Mouse (Mus musculus): ENCODE measurements around the gene Ampd2. TPM values are rescaled to one million over a fixed set of nuclear protein-coding genes. Genes with fewer than 3 reads are reported as not detected.

Gene Ampd2
- total and polyA plus RNA-seq, 3 experiments: 28.3 to 85.9 (median 55.8) TPM

DNA sequence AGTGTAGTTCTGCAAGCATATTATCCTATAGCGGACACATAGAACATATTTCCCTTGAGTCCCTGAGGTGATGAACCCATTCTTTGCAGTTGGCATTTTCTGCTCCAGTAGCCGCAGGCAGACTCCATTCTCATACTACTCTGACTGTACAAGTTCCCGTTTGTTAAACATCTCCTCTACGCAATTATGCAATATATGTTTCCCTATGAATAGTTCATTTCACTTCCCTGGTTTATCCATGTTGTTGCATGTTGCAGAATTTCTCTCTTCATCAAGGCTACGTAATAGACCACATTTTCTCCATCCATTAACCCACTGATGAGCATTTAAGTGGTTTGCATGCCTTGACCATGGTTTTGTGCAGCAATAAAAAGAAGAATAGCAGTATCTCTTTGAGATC, 36.0 kb downstream of the Ampd2 start:
- in situ Hi-C loops (cut with MboI; ENCODE audit: low pct_ligation_motif_present, low pct_unique_long_range_greater_than_20kb, low sequenced_read_pairs): no loop called here
- Histone ChIP-seq H3K27me3 (replicated peaks) (no peaks in the 10 kb centered on the region), H3K9ac (ENCODE audit: insufficient read depth, low read depth) (no peak overlapping the region), H3K9me3 (replicated peaks; ENCODE audit: low read length) (peaks cover 7% of the 10 kb centered on the region), H3K27ac (ENCODE audit: insufficient read depth, low read depth) (no peak overlapping the region), H3K4me1 (ENCODE audit: control insufficient read depth in 1 of 2, insufficient read depth in 2 of 2) (peaks cover 4 to 51% of the 10 kb centered on the region in 2 experiments), H3K4me2 (ENCODE audit: insufficient read depth, low read depth, poor library complexity, severe bottlenecking) (no peak overlapping the region), H3K36me3 (replicated peaks in 1 of 2; ENCODE audit: control insufficient read depth in 1 of 2, insufficient read depth in 1 of 2, low read length in 1 of 2) (no peaks in the 10 kb centered on the region), H3K4me3 (replicated peaks in 1 of 3; ENCODE audit: low read depth in 2 of 3, low read length in 2 of 3, poor library complexity in 1 of 3) (no peak overlapping the region), H3K79me2 (replicated peaks; ENCODE audit: control insufficient read depth, extremely low read depth, insufficient read depth, poor library complexity, severe bottlenecking) (no peaks in the 10 kb centered on the region)
- dilution Hi-C loops (cut with MboI; ENCODE audit: extremely low pct_ligation_motif_present, extremely low pct_unique_long_range_greater_than_20kb, low sequenced_read_pairs): no loop called here
- TF ChIP-seq NELFE (IDR thresholded peaks at IDR 0.05; ENCODE audit: low read depth, low read length): no peak
- TF ChIP-seq JUN (IDR thresholded peaks at IDR 0.05; ENCODE audit: insufficient read depth, low read depth, low read length): no peak
- no peak for TF ChIP-seq TBP (conservative IDR thresholded peaks at IDR 0.05; ENCODE audit: low read depth, low read length)
- TF ChIP-seq CHD2 (IDR thresholded peaks at IDR 0.05; ENCODE audit: low read length): no peak
- no peak for TF ChIP-seq CHD1 (IDR thresholded peaks at IDR 0.05; ENCODE audit: low read depth, low read length)
- TF ChIP-seq SMC3 (IDR thresholded peaks at IDR 0.05; ENCODE audit: low read depth, low read length): no peak
- TF ChIP-seq SIN3A (IDR thresholded peaks at IDR 0.05; ENCODE audit: low read length): no peak
- TF ChIP-seq IRF4 (IDR thresholded peaks at IDR 0.05; ENCODE audit: low read depth, low read length): no peak
- TF ChIP-seq MAFK (IDR thresholded peaks at IDR 0.05; ENCODE audit: insufficient replicate concordance, low read length): no peak
- no peak for TF ChIP-seq MXI1 (IDR thresholded peaks at IDR 0.05; ENCODE audit: low read depth, low read length)
- TF ChIP-seq ZC3H11A (IDR thresholded peaks at IDR 0.05; ENCODE audit: low read depth, low read length): no peak
- no peak for TF ChIP-seq POLR2AphosphoS2 (IDR thresholded peaks at IDR 0.05; ENCODE audit: low read depth, low read length)
- no peak for TF ChIP-seq GABPA (IDR thresholded peaks at IDR 0.05; ENCODE audit: insufficient replicate concordance, low read depth, low read length)
- no peak for TF ChIP-seq MEF2A (IDR thresholded peaks at IDR 0.05; ENCODE audit: borderline replicate concordance, low read depth, low read length)
- no peak for TF ChIP-seq CTCF (conservative IDR thresholded peaks at IDR 0.05 in 1 of 2, IDR thresholded peaks at IDR 0.05 in 1 of 2; ENCODE audit: low read depth in 2 of 2, low read length in 2 of 2)
- no peak for DNase-seq (ENCODE audit: extremely low read depth)

DNA sequence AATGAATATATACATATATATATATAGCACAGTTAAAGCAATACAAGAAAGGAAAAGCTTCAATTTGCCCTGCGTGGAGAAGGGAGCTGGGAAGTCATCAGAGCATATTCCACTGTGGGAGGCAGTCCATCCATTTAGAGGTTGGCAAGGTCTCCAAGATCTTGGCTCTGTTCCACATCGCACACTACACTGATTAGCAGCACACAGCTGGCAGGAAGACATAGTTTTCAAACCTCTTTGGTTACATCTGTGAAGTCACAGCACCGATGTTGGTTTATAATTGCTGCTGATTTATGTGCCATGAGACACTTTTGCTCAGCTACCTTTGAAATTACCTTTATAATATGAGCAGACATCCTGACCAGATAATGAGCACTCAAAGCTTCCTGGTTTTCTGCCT, 38.1 kb downstream of the Ampd2 start:
- Histone ChIP-seq H3K4me2 (ENCODE audit: insufficient read depth, low read depth, poor library complexity, severe bottlenecking) (no peak overlapping the region), H3K4me1 (ENCODE audit: control insufficient read depth in 1 of 2, insufficient read depth in 2 of 2) (peaks cover 4 to 56% of the 10 kb centered on the region in 2 experiments), H3K36me3 (replicated peaks in 1 of 2; ENCODE audit: control insufficient read depth in 1 of 2, insufficient read depth in 1 of 2, low read length in 1 of 2) (no peaks in the 10 kb centered on the region), H3K9ac (ENCODE audit: insufficient read depth, low read depth) (no peak overlapping the region), H3K79me2 (replicated peaks; ENCODE audit: control insufficient read depth, extremely low read depth, insufficient read depth, poor library complexity, severe bottlenecking) (no peaks in the 10 kb centered on the region), H3K4me3 (replicated peaks in 1 of 3; ENCODE audit: low read depth in 2 of 3, low read length in 2 of 3, poor library complexity in 1 of 3) (no peak overlapping the region), H3K9me3 (replicated peaks; ENCODE audit: low read length) (no peaks in the 10 kb centered on the region), H3K27me3 (replicated peaks) (no peaks in the 10 kb centered on the region), H3K27ac (ENCODE audit: insufficient read depth, low read depth) (no peak overlapping the region)
- no peak for TF ChIP-seq USF2 (conservative IDR thresholded peaks at IDR 0.05; ENCODE audit: low read depth, low read length)
- no peak for TF ChIP-seq PAX5 (IDR thresholded peaks at IDR 0.05; ENCODE audit: low read length)
- no peak for TF ChIP-seq POLR2A (IDR thresholded peaks at IDR 0.05; ENCODE audit: low read depth, low read length)
- no peak for TF ChIP-seq SMC3 (IDR thresholded peaks at IDR 0.05; ENCODE audit: low read depth, low read length)
- no peak for TF ChIP-seq UBTF (IDR thresholded peaks at IDR 0.05; ENCODE audit: low read depth, low read length)
- TF ChIP-seq KAT2A (IDR thresholded peaks at IDR 0.05; ENCODE audit: insufficient replicate concordance, low read length): no peak
- TF ChIP-seq ZNF384 (IDR thresholded peaks at IDR 0.05; ENCODE audit: low read depth, low read length): no peak
- TF ChIP-seq ZMIZ1 (IDR thresholded peaks at IDR 0.05; ENCODE audit: low read depth, low read length): no peak
- TF ChIP-seq MAZ (IDR thresholded peaks at IDR 0.05; ENCODE audit: low read depth, low read length): no peak
- TF ChIP-seq TBP (conservative IDR thresholded peaks at IDR 0.05; ENCODE audit: low read depth, low read length): no peak
- no peak for TF ChIP-seq RAD21 (IDR thresholded peaks at IDR 0.05; ENCODE audit: low read depth, low read length)
- TF ChIP-seq JUN (IDR thresholded peaks at IDR 0.05; ENCODE audit: insufficient read depth, low read depth, low read length): no peak
- no peak for TF ChIP-seq ETS1 (conservative IDR thresholded peaks at IDR 0.05; ENCODE audit: low read depth, low read length)
- no peak for DNase-seq (ENCODE audit: extremely low read depth)
- in situ Hi-C loops (cut with MboI; ENCODE audit: low pct_ligation_motif_present, low pct_unique_long_range_greater_than_20kb, low sequenced_read_pairs) (no loop called here), dilution Hi-C loops (cut with MboI; ENCODE audit: extremely low pct_ligation_motif_present, extremely low pct_unique_long_range_greater_than_20kb, low sequenced_read_pairs) (no loop called here)

All from CH12.LX (cell line).